Comparison of ENCODE assay signal across 14 mouse cellular contexts in the genomic region with DNA sequence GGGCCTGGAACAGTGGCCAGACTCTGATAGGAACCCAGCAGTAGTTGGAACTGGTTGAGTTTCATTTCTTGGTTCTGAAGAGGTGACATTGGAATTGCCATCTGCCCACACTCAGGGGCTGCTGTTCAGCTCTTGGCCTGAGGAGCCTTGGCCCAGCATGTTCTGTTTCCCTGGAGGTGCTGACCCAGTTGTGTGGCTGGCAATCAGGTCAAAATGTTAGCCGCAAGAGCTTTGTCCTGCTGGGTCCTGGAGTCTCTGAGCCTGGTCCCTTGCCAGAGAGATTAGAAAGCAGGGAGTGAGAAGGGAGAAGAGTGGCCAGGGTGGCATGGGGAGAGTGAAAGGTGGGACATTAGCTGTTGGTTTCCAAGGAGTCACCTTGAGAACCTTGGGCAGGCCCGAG. TPM values are rescaled to one million over a fixed set of nuclear protein-coding genes. Genes with fewer than 3 reads are reported as not detected.
DNase-seq lines count a peak whose midpoint lies in the region; ATAC-seq and TF ChIP-seq lines count a peak whose summit lies in the region.
"Had no signal": no experiment of that assay in that cellular context is flagged by ENCODE, and none has a peak within 500 bp of the region (broad histone marks: within the 10 kb centered on the region; RNA-seq: fewer than 3 reads in every experiment).

No protein-coding gene starts in this region.

- ATAC-seq in liver, embryonic 13.5 days (ENCODE audit: low read depth): no peak
- no peak for ATAC-seq in liver, embryonic 11.5 days (replicated peaks; ENCODE audit: low FRiP score)
- ATAC-seq in granulocyte monocyte progenitor cell, adult 5-6 weeks (replicated peaks; ENCODE audit: poor library complexity, severe bottlenecking): no peak
- ATAC-seq: forebrain, embryonic 14.5 days had no signal

- DNase-seq in cerebellum, adult 18-20 months: peak; percentile 47 to 56
- no peak for DNase-seq in cerebellum, adult 8-10 months
- no peak for DNase-seq in liver, embryonic 13.5 days
- DNase-seq in liver, embryonic 11.5 days (ENCODE audit: low spot score): no peak
- peak; percentile 37 for DNase-seq in cerebellum, postnatal 36 days
- no peak for DNase-seq in retina, postnatal 1 day
- DNase-seq: gastrocnemius, postnatal 36 days; kidney, postnatal 14 days; midbrain, embryonic 14.5 days; right cerebral cortex, adult 18-20 months had no signal

- H3K9ac ChIP-seq in liver, embryonic 13.5 days: 0 out of 2 replicates have a peak overlapping the region, but pooled peaks have one; percentile 15
- no peak overlapping the region for H3K9ac ChIP-seq in liver, embryonic 11.5 days (ENCODE audit: low read depth, low read length)

- 69% methylated on average over 2 of the region's 2 CpGs for WGBS in liver, embryonic 13.5 days (ENCODE audit: insufficient replicate concordance)
- 92% methylated on average over 2 of the region's 2 CpGs for WGBS in liver, embryonic 11.5 days

- H3K4me3 ChIP-seq in liver, embryonic 13.5 days (replicated peaks): no peak overlapping the region
- H3K4me3 ChIP-seq in liver, embryonic 11.5 days (ENCODE audit: low read depth, low read length): no peak overlapping the region
- H3K4me3 ChIP-seq in myocyte: no peak overlapping the region
- H3K4me3 ChIP-seq: limb, embryonic 10.5 days had no signal

- no peaks in the 10 kb centered on the region for H3K9me3 ChIP-seq in liver, embryonic 13.5 days (replicated peaks)
- no peaks in the 10 kb centered on the region for H3K9me3 ChIP-seq in liver, embryonic 11.5 days (ENCODE audit: control insufficient read depth, low read length)
- H3K9me3 ChIP-seq: limb, embryonic 10.5 days had no signal

- no peak overlapping the region for H3K27ac ChIP-seq in liver, embryonic 13.5 days
- no peak overlapping the region for H3K27ac ChIP-seq in liver, embryonic 11.5 days (ENCODE audit: low read depth, low read length)
- H3K27ac ChIP-seq: limb, embryonic 10.5 days had no signal

- H3ac ChIP-seq in myocyte (ENCODE audit: control insufficient read depth, insufficient read length): no peak overlapping the region

- H3K36me3 ChIP-seq in liver, embryonic 13.5 days: no peaks in the 10 kb centered on the region
- no peaks in the 10 kb centered on the region for H3K36me3 ChIP-seq in liver, embryonic 11.5 days (ENCODE audit: control insufficient read depth, insufficient read depth, low read length)
- no peaks in the 10 kb centered on the region for H3K36me3 ChIP-seq in myocyte (ENCODE audit: control insufficient read depth, insufficient read depth)
- H3K36me3 ChIP-seq: limb, embryonic 10.5 days had no signal

- no peak for TF ChIP-seq POLR2A in myocyte (IDR thresholded peaks at IDR 0.05; ENCODE audit: insufficient read length, low read depth)

- H3K4me1 ChIP-seq in liver, embryonic 13.5 days (replicated peaks): peaks cover 71% of the 10 kb centered on the region
- peaks cover 4% of the 10 kb centered on the region; the same call in 1 of the 2 replicates for H3K4me1 ChIP-seq in liver, embryonic 11.5 days (replicated peaks; ENCODE audit: control insufficient read depth, insufficient read depth, low read length)

- H3K4me2 ChIP-seq in liver, embryonic 13.5 days: no peak overlapping the region
- H3K4me2 ChIP-seq in liver, embryonic 11.5 days: no peak overlapping the region
- H3K4me2 ChIP-seq in myocyte (ENCODE audit: low read depth): peak overlapping the region; percentile 58

- H3K27me3 ChIP-seq in liver, embryonic 13.5 days: peaks cover 21% of the 10 kb centered on the region
- H3K27me3 ChIP-seq in liver, embryonic 11.5 days (replicated peaks; ENCODE audit: control insufficient read depth, insufficient read depth, low read length): no peaks in the 10 kb centered on the region
- H3K27me3 ChIP-seq in myocyte (ENCODE audit: control insufficient read depth, insufficient read depth, insufficient read length): no peaks in the 10 kb centered on the region

- H3K79me2 ChIP-seq in myocyte (ENCODE audit: control insufficient read depth, insufficient read depth): peaks cover 96% of the 10 kb centered on the region

TF ChIP-seq in myocyte, 11 proteins besides CTCF, POLR2A, EP300 and RAD21:
- TF ChIP-seq MAX (IDR thresholded peaks at IDR 0.05; ENCODE audit: low read depth) (no peak), REST (IDR thresholded peaks at IDR 0.05; ENCODE audit: insufficient read depth, insufficient read length) (no peak), SRF (IDR thresholded peaks at IDR 0.05; ENCODE audit: control insufficient read depth, insufficient read length, low read depth) (no peak), E2F4 (IDR thresholded peaks at IDR 0.05; ENCODE audit: insufficient read depth) (no peak), TCF3 (IDR thresholded peaks at IDR 0.05; ENCODE audit: insufficient read length, low read depth) (no peak), POLR2AphosphoS2 (IDR thresholded peaks at IDR 0.05; ENCODE audit: insufficient read length, low read depth) (no peak), USF1 (IDR thresholded peaks at IDR 0.05; ENCODE audit: low read depth) (no peak), CEBPB (IDR thresholded peaks at IDR 0.05; ENCODE audit: insufficient read depth, poor library complexity, severe bottlenecking) (no peak), MYOD1 (IDR thresholded peaks at IDR 0.05; ENCODE audit: control insufficient read depth in 1 of 3, insufficient read length in 2 of 3, low read depth in 2 of 3) (no peak), TCF12 (IDR thresholded peaks at IDR 0.05; ENCODE audit: insufficient read depth, poor library complexity, severe bottlenecking) (no peak), MYOG (IDR thresholded peaks at IDR 0.05; ENCODE audit: control insufficient read depth in 1 of 3, insufficient read depth in 1 of 3, insufficient read length in 2 of 3, low read depth in 2 of 3) (no peak)

RNA-seq across cellular contexts. Expression of a gene that starts 6.2 kb away (rescaled TPM):
- 5.1 and 5.5 TPM in 2 replicates for polyA plus RNA-seq in liver, embryonic 13.5 days (2015; fragmentation: Nextera tagmentation; extraction: Ambion mirVana)
- 9.7 and 10.2 TPM in 2 replicates for polyA plus RNA-seq in liver, embryonic 11.5 days (2014; fragmentation: Nextera tagmentation; extraction: Ambion mirVana)
- 23.0 TPM for polyA plus RNA-seq in myocyte (2012; fragmentation: generic; extraction: Trizol)
- total RNA-seq in granulocyte monocyte progenitor cell, adult 5-6 weeks (2014; fragmentation: Nextera tagmentation): 8.0 and 10.6 TPM in 2 replicates
- total RNA-seq in granulocyte monocyte progenitor cell, adult 5-6 weeks (2017): 5.9 and 23.5 TPM in 2 replicates

RNA-seq across cellular contexts. Expression of a gene that starts 35.6 kb away (rescaled TPM):
- polyA plus RNA-seq in liver, embryonic 13.5 days (2015; fragmentation: Nextera tagmentation; extraction: Ambion mirVana): 37.4 and 37.6 TPM in 2 replicates
- polyA plus RNA-seq in liver, embryonic 11.5 days (2014; fragmentation: Nextera tagmentation; extraction: Ambion mirVana): 70.1 and 77.2 TPM in 2 replicates
- polyA plus RNA-seq in myocyte (2012; fragmentation: generic; extraction: Trizol): 60.5 TPM
- 15.9 and 18.0 TPM in 2 replicates for total RNA-seq in granulocyte monocyte progenitor cell, adult 5-6 weeks (2014; fragmentation: Nextera tagmentation)
- 60.8 and 73.0 TPM in 2 replicates for total RNA-seq in granulocyte monocyte progenitor cell, adult 5-6 weeks (2017)

Comparison
In these comparisons a context has a peak if more than half of its experiments do, and no peak if none do; other contexts are left out.
1. DNase-seq: peak in cerebellum, adult 18-20 months (2 of 2) and cerebellum, postnatal 36 days (2 of 2); none in cerebellum, adult 8-10 months (single experiment), liver, embryonic 13.5 days (single experiment), liver, embryonic 11.5 days (single experiment) and retina, postnatal 1 day (single experiment).